Mouse (Mus musculus): ENCODE data around the gene 4930470P17Rik. TPM values are rescaled to one million over a fixed set of nuclear protein-coding genes. Genes with fewer than 3 reads are reported as not detected.

Gene 4930470P17Rik
- total and polyA plus RNA-seq, 3 experiments = not detected

DNA sequence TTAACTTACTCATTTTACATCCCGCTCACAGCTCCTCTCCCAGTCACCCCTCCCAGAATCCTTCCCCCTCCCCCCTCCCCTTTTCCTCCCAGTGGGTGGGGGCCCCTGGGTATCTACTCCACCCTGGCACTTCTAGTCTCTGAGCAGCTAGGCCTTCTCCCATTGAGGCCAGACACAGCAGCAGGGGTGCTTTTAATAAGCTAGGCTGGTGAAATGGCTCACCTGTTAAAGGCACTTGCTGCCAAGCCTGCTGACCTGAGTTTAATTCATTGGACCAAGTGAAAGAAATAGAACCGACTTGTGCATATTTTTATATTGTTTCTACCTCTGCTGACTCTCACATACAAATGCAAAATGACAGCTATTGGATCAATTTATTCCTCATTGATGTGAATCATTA lies 52.7 kb downstream of the 4930470P17Rik start:
- H3K9me3 ChIP-seq (replicated peaks; ENCODE audit: insufficient read depth, low read length) = no peaks in the 10 kb centered on the region
- TF ChIP-seq TCF12 (IDR thresholded peaks at IDR 0.05; ENCODE audit: low read depth, low read length) = no peak
- TF ChIP-seq RCOR1 (IDR thresholded peaks at IDR 0.05; ENCODE audit: low read depth, low read length) = no peak
- no peak for DNase-seq (ENCODE audit: low read depth, low spot score)

DNA sequence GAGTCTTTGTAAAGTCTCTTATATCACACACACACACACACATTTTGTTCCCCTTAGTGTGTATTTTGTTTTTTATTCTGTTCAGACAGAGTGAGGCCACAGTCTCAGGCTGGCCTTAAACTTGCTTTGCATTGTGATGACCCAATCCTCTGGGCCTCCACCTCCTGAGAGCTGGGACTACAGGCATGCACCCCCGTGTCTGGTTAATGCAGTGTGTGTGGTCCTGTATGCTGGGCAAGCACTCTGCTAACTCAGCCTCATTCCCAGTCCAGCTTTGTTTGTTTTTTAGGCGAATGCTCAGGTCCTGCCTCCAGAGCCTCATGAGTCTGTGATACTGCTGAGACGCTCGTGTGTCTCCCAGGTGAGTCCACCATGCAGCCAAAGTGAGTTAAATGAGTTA lies 53.8 kb downstream of the 4930470P17Rik start:
- Histone ChIP-seq H3K36me3 (ENCODE audit: control insufficient read depth in 1 of 2, insufficient read depth in 2 of 2, low read length in 2 of 2) (no peaks in the 10 kb centered on the region), H3K27me3 (ENCODE audit: control insufficient read depth in 1 of 2, insufficient read depth in 2 of 2, low read length in 2 of 2) (no peaks in the 10 kb centered on the region), H3K9me3 (replicated peaks; ENCODE audit: insufficient read depth, low read length) (no peaks in the 10 kb centered on the region), H3K79me2 (ENCODE audit: control insufficient read depth, insufficient read depth, low read length, poor library complexity) (no peaks in the 10 kb centered on the region), H3K27ac (ENCODE audit: control insufficient read depth, low read depth, low read length) (no peak overlapping the region), H3K4me3 (ENCODE audit: control insufficient read depth in 1 of 2, insufficient read depth in 1 of 2, low read depth in 2 of 2, low read length in 2 of 2) (no peak overlapping the region), H3K4me1 (ENCODE audit: control insufficient read depth in 1 of 2, insufficient read depth in 2 of 2, low read length in 2 of 2) (no peaks in the 10 kb centered on the region), H3K9ac (ENCODE audit: control insufficient read depth, low read depth, low read length, poor library complexity, severe bottlenecking) (no peak overlapping the region)
- TF ChIP-seq EP300 (IDR thresholded peaks at IDR 0.05; ENCODE audit: low read depth in 1 of 2, low read length in 2 of 2) (no peak), GABPA (IDR thresholded peaks at IDR 0.05; ENCODE audit: low read depth, low read length) (no peak), MYB (IDR thresholded peaks at IDR 0.05; ENCODE audit: low read depth, low read length) (no peak), ZKSCAN1 (IDR thresholded peaks at IDR 0.05; ENCODE audit: low read depth, low read length) (no peak), ETS1 (IDR thresholded peaks at IDR 0.05; ENCODE audit: low read depth, low read length) (no peak), TBP (IDR thresholded peaks at IDR 0.05; ENCODE audit: low read depth, low read length) (no peak), USF2 (IDR thresholded peaks at IDR 0.05; ENCODE audit: borderline replicate concordance in 1 of 2, insufficient read depth in 1 of 2, low read depth in 1 of 2, low read length in 2 of 2) (no peak), MAZ (IDR thresholded peaks at IDR 0.05; ENCODE audit: low read depth, low read length) (no peak), CHD1 (IDR thresholded peaks at IDR 0.05; ENCODE audit: low read depth, low read length) (no peak), CTCF (IDR thresholded peaks at IDR 0.05 in 2 of 3, conservative IDR thresholded peaks at IDR 0.05 in 1 of 3; ENCODE audit: control insufficient read depth in 1 of 3, insufficient read depth in 1 of 3, low read depth in 2 of 3, low read length in 3 of 3, poor library complexity in 1 of 3, severe bottlenecking in 1 of 3) (no peak), MAFK (IDR thresholded peaks at IDR 0.05; ENCODE audit: borderline replicate concordance, low read depth, low read length) (no peak), ZNF384 (IDR thresholded peaks at IDR 0.05; ENCODE audit: low read depth, low read length) (no peak), MXI1 (IDR thresholded peaks at IDR 0.05; ENCODE audit: low read depth, low read length) (no peak), ELF1 (IDR thresholded peaks at IDR 0.05; ENCODE audit: low read depth, low read length) (no peak), KAT2A (conservative IDR thresholded peaks at IDR 0.05; ENCODE audit: low read depth, low read length) (no peak), HCFC1 (IDR thresholded peaks at IDR 0.05; ENCODE audit: low read depth, low read length) (no peak), POLR2AphosphoS5 (IDR thresholded peaks at IDR 0.05; ENCODE audit: borderline replicate concordance, low read depth, low read length) (no peak)
- DNase-seq (ENCODE audit: low read depth, low spot score) = no peak

More for the DNA sequence above, 52.7 kb downstream of the 4930470P17Rik start:
- Histone ChIP-seq H3K36me3 (ENCODE audit: control insufficient read depth in 1 of 2, insufficient read depth in 2 of 2, low read length in 2 of 2) (no peaks in the 10 kb centered on the region), H3K79me2 (ENCODE audit: control insufficient read depth, insufficient read depth, low read length, poor library complexity) (no peaks in the 10 kb centered on the region), H3K4me3 (ENCODE audit: control insufficient read depth in 1 of 2, insufficient read depth in 1 of 2, low read depth in 2 of 2, low read length in 2 of 2) (no peak overlapping the region), H3K9ac (ENCODE audit: control insufficient read depth, low read depth, low read length, poor library complexity, severe bottlenecking) (no peak overlapping the region), H3K27me3 (ENCODE audit: control insufficient read depth in 1 of 2, insufficient read depth in 2 of 2, low read length in 2 of 2) (no peaks in the 10 kb centered on the region), H3K4me1 (ENCODE audit: control insufficient read depth in 1 of 2, insufficient read depth in 2 of 2, low read length in 2 of 2) (no peaks in the 10 kb centered on the region), H3K27ac (ENCODE audit: control insufficient read depth, low read depth, low read length) (no peak overlapping the region)
